Mouse (Mus musculus) kidney, adult 11 months (tissue): Measurements from ENCODE around the gene Spindoc.
"Not testable (repeated sequence)": the region's sequence is repeated elsewhere in the genome, so short reads cannot be mapped to it uniquely, and the experiment has no call there.

ENCODE experiments used
- DNase-seq: peaks from one replicate; pipeline ENCODE4 v3.0.0; 2022

Spindoc gene

DNA sequence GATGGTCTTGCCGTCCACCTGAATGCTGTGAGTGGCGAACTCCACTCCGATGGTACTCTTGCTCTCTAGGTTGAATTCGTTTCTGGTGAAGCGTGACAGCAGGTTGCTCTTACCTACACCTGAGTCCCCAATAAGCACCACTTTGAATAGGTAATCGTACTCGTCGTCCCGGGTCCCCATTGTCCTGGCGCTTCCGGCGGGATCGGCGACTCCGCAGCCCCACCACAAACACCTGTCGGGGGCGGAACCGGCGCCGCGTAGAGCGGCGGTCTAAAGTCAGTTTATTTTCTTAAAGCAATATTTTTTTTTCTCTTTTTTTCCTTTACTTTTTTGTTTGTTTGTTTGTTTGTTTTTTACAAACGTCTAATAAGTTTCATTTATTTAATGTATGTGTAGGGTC is 16.1 kb upstream of the Spindoc start:
- not testable (repeated sequence) for DNase-seq

- DNase-seq = not testable (repeated sequence)
These were observed 14.4 kb upstream of the Spindoc start for GRCm38 (mm10) chr19:7396867-7397826.

GRCm38 (mm10) chr19:7388488-7388887 is 5.7 kb upstream of the Spindoc start:
- no peak for DNase-seq

DNA sequence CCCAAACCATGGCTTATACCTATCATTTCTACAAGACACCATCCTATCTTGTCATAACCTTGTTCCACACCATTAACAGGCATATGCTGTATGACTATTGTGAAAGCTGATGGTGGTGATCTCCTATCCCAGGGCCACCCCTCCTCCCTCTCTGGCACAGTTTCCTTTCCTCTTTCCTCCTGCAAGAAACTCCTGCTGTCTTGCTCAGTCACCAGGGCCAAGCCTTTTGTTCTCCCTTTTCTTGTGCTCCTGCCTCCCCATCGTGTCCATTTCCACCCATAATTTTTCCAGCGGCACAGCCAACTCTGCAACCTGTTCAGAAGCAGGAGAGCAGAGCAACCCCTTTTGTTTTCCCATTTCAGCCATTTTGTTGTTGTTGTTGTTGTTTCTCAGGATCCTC is 3.2 kb upstream of the Spindoc start:
- DNase-seq = no peak

DNA sequence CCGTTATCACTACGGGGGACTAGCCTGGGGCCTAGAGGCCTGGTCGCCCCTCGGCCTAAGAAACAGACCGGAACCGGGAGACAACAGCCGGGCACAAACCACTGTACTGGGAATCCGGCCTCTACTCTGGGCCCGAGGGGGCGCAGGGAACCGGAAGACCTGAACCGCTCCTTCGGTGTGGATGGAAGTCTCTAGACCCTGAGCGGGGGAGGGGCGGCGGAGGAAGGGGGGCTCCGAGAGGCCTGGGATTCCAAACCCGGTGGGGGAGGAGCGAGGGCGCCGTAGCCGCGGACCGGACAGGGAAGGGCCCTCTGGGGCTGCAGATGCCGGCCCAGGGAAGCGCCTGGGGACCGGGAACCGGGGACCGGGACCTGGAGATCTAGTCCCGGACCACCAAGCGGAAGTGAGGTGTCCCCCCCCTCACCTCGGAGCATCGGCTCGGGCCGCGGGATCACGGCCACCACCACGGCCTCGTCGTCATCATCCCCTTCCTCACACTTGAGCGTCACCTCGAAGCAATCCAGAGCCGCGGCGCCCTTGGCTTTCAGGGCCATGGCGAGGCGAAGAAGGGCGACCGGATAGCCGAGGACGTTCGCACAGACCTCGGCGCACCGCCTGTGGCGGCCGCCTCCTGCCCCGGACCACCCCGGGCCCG is 419 bp downstream of the Spindoc start:
- peak; percentile 39 for DNase-seq

DNA sequence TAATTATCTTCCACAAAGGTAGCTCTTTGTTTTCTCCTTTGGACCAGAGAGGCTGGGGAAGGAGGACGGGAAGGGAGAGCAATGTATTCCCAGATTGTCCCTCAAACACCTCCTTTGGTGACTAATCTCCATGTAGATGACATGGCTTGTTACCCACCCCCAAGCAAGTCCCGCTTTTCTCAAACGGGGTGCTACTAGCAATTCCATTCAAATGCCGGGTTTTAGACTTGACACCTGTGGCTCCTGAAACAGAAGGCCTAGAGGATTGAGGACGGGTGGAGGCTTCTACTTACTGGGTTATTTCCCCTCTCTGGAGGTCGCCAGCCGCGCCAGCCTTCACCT is 917 bp downstream of the Spindoc start:
- peak; percentile 28 for DNase-seq

- no peak for DNase-seq
These were observed 5.2 kb downstream of the Spindoc start for GRCm38 (mm10) chr19:7377639-7378038.

GRCm38 (mm10) chr19:7374491-7374890 is 8.3 kb downstream of the Spindoc start:
- no peak for DNase-seq

DNA sequence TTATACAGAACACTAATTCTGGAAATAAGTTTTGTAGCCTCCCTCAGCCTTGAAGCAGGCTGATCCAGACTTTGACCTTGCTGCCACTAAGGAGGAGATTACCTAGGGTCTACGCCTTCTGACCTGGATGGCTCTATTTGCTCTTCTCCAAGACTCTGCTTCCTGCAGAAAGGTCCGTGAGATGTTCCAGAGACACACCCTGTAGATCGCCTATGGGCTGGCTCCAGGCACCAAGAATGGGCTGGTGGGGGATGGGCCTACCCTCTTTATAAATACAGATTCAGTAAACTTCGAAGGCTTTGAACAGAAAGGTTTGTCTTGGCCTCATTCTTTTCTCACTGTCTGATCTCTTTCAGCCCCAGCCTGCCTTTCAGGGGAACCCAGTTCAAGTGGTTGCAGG is 13.3 kb downstream of the Spindoc start:
- DNase-seq = not testable (repeated sequence)

DNA sequence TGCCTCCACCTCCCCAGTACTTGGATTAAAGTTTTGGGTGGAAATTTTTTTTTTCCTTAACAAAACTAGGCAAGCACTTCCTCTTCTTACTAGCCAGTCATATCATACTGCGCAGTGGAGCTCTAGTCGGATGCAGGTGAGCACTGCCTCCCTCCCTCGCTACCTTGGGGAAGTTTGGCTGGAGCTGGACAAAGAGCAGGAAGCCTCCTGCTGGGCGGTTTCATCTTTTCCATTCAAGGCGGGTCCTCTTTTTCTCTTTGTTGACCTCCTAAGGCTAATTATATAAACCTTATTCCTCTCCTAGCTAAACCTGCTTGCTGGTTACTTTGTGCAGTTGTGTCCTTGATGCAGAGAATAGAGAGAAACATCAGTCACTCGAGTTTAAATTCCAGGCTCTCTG is 29.2 kb downstream of the Spindoc start:
- no peak for DNase-seq

GRCm38 (mm10) chr19:7352809-7353495 is 29.8 kb downstream of the Spindoc start:
- DNase-seq = no peak

DNA sequence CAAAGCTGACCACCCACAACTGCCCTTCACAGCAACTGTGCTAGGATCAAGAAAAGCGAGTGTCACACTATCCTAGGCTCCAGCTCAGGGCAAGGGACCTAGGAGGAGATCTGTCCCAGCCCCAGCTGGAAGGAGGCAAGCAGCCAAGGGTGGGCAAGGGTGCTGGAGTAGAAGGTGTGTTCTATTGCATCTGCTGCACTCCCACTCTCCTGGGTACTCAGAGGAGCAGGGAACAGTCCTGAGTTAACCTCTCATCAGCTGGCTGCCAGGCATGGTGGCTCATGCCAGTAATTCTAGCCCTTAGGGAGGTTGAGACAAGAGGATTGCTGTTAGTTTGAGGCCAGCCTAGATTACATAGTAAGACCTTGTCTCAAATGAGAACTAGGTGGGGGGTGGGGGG is 32.8 kb downstream of the Spindoc start:
- DNase-seq = no peak

DNA sequence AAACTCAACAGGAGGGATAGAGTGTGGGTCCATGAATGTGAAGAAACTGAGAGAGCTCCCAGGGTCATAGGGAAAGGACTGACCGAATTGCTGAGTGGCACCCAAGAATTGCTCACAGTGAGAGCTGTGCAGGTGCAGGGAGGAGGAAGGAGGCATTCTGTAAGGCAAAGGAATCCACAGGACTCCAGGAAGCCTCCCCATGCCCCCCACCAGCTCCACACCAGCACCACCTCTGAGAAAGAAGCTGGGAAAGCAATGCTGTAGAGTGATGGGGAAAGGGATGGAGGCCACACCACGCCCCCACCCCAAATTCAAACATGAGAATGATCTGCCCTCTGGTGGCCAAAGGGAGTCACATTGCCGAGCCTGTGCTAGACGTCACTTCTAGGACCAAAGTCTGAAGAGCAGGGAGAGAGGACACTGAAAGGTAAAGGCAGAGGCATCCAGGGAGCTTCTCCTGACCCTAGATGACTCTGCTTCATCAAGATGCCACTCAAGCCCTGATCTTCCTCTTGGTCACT is 37.5 kb downstream of the Spindoc start:
- DNase-seq = no peak

DNA sequence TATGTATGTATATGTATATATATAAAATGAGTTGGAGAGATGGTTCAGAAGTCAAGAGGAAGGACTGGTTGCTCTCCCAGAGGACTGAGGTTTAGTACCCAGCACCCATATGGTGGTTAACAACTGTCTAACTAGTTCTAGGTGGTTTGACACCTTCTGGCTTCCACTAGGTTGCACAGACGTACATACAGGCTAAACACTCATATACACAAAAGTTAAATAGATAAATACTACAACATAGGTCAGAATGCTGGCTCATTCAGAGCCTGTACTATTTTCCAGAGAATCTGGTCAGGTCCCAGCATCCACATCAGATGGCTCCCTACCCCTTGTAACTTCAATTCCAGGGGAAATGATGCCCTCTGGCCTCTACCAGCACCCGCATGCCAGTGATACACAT is 40.1 kb downstream of the Spindoc start:
- DNase-seq = no peak

GRCm38 (mm10) chr19:7341512-7342397 is 41.0 kb downstream of the Spindoc start, which contains the start of gene Mark2:
Gene Mark2 (minus strand): TSS chr19:7341860.
- peak; percentile 99 for DNase-seq

- no peak for DNase-seq
These were observed 41.9 kb downstream of the Spindoc start for GRCm38 (mm10) chr19:7340780-7341475.

DNA sequence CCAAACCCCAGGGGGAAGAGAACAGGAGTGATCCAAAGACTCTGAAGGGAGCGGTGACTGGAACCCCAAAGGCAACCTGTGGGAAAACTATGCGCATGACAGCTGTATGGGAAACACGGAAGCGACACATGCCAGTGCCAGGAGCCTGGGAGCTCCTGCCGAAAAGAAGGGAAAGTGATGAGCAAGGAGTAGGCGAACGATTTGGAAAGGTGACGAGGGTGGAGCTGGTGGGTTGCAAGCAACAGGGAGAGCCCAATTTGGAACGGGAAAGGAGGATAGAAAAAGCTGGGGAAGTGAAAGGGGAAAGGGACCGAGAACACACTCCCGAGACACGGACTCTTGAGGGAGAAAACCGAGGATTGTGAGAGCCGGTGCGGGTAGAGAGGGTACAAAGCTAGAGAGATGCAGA is 42.4 kb downstream of the Spindoc start:
- no peak for DNase-seq

DNA sequence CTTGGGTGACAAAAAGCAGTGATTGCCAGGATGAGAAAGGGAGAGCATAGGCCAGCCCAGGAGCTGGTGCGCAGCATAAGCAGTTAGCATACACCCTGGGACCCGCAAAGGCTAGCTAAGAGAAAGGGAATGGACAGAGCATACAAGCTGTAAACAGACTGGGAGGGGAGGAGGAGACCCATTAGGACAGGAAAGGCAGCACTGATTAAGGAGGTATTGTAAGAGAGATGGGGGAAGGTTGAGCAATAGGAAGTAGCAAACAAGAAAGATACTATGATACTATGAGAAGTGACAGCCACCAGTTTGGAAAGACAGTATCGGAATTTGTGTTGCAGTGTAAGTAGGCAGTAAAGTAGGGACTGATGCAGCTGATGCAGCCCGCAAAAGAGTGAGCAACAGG is 42.9 kb downstream of the Spindoc start:
- no peak for DNase-seq

GRCm38 (mm10) chr19:7339026-7339425 is 43.8 kb downstream of the Spindoc start:
- peak; percentile 58 for DNase-seq

- no peak for DNase-seq
These were observed 44.9 kb downstream of the Spindoc start for GRCm38 (mm10) chr19:7337781-7338342.

DNA sequence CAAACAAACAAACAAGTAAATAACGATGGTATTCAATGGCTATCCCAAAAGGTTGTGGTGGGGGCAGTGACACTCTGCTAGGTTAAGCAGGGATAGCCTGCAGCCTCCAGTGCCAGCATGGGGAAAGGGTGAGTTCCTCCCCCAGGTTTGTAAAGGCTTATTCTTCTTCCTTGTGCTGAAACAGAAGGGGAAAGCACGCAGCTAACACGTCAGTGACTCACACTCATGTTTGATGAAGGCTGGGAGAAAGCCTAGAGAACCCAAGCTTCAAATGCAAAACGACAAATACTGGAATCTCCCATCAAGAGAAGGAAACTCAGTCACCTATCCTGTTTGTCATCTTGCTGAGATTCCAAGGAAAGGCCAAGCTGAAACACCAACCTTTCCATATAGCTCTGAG is 47.1 kb downstream of the Spindoc start:
- DNase-seq = no peak
